Mouse (Mus musculus): ENCODE measurements around the gene Tns3. TPM values are rescaled to one million over a fixed set of nuclear protein-coding genes. Genes with fewer than 3 reads are reported as not detected.
A peak's percentile ranks its signal among the peaks of the same experiment; 100 is the strongest.

The Tns3 gene
- polyA plus RNA-seq, 1 experiment from 2014 or later = 3.6 TPM

- Histone ChIP-seq H3K27me3 (ENCODE audit: insufficient read depth, low read length) (peaks cover 3% of the 10 kb centered on the region; the same call in 1 of the 2 replicates), H3K4me3 (ENCODE audit: low read depth, low read length) (no peak overlapping the region), H3K4me1 (ENCODE audit: insufficient read depth) (no peaks in the 10 kb centered on the region), H3K4me2 (ENCODE audit: low read depth, low read length) (no peak overlapping the region), H3K27ac (ENCODE audit: low read depth) (no peak overlapping the region), H3K9ac (replicated peaks) (no peak overlapping the region), H3K9me3 (ENCODE audit: low read length) (no peaks in the 10 kb centered on the region), H3K36me3 (replicated peaks; ENCODE audit: insufficient read depth, low read length) (no peaks in the 10 kb centered on the region)
- DNase-seq (peak; percentile 80), ATAC-seq (peak; percentile 56)
- TF ChIP-seq CTCF (IDR thresholded peaks at IDR 0.05; ENCODE audit: low read depth) (peak; percentile 87), EP300 (IDR thresholded peaks at IDR 0.05; ENCODE audit: low read depth) (no peak)
- WGBS (ENCODE audit: insufficient replicate concordance) = 26% methylated on average over 18 of the region's 18 CpGs
These were observed 259.0 kb downstream of the Tns3 start for GRCm38 (mm10) chr11:8405225-8405899.

- Histone ChIP-seq H3K9ac (replicated peaks) (no peak overlapping the region), H3K4me2 (ENCODE audit: low read depth, low read length) (no peak overlapping the region), H3K36me3 (replicated peaks; ENCODE audit: insufficient read depth, low read length) (no peaks in the 10 kb centered on the region), H3K27me3 (ENCODE audit: insufficient read depth, low read length) (no peaks in the 10 kb centered on the region; the same call in 1 of the 2 replicates), H3K27ac (ENCODE audit: low read depth) (no peak overlapping the region), H3K4me1 (ENCODE audit: insufficient read depth) (no peaks in the 10 kb centered on the region), H3K9me3 (ENCODE audit: low read length) (no peaks in the 10 kb centered on the region), H3K4me3 (ENCODE audit: low read depth, low read length) (no peak overlapping the region)
- ATAC-seq = no peak
- no peak for TF ChIP-seq EP300 (IDR thresholded peaks at IDR 0.05; ENCODE audit: low read depth)
- no peak for TF ChIP-seq CTCF (IDR thresholded peaks at IDR 0.05; ENCODE audit: low read depth)
- DNase-seq = no peak
- 82% methylated on average over 7 of the region's 7 CpGs for WGBS (ENCODE audit: insufficient replicate concordance)
These were observed 263.0 kb downstream of the Tns3 start for GRCm38 (mm10) chr11:8401328-8401727.

GRCm38 (mm10) chr11:8396329-8396728 is 268.0 kb downstream of the Tns3 start:
- ATAC-seq (peak; percentile 93), DNase-seq (no peak)
- 53% methylated on average over 7 of the region's 7 CpGs for WGBS (ENCODE audit: insufficient replicate concordance)
- no peak overlapping the region for H3K27ac ChIP-seq (ENCODE audit: low read depth)
- no peak overlapping the region for H3K9ac ChIP-seq (replicated peaks)
- no peaks in the 10 kb centered on the region for H3K9me3 ChIP-seq (ENCODE audit: low read length)
- H3K4me1 ChIP-seq (ENCODE audit: insufficient read depth) = no peaks in the 10 kb centered on the region
- H3K36me3 ChIP-seq (replicated peaks; ENCODE audit: insufficient read depth, low read length) = no peaks in the 10 kb centered on the region
- no peaks in the 10 kb centered on the region for H3K27me3 ChIP-seq (ENCODE audit: insufficient read depth, low read length)
- no peak overlapping the region for H3K4me3 ChIP-seq (ENCODE audit: low read depth, low read length)
- no peak overlapping the region for H3K4me2 ChIP-seq (ENCODE audit: low read depth, low read length)
- TF ChIP-seq CTCF (IDR thresholded peaks at IDR 0.05; ENCODE audit: low read depth) = no peak
- no peak for TF ChIP-seq EP300 (IDR thresholded peaks at IDR 0.05; ENCODE audit: low read depth)

- no peak for TF ChIP-seq CTCF (IDR thresholded peaks at IDR 0.05; ENCODE audit: low read depth)
- no peak for TF ChIP-seq EP300 (IDR thresholded peaks at IDR 0.05; ENCODE audit: low read depth)
- 52% methylated on average over 5 of the region's 5 CpGs for WGBS (ENCODE audit: insufficient replicate concordance)
These were observed 272.8 kb downstream of the Tns3 start for GRCm38 (mm10) chr11:8391564-8391963.

GRCm38 (mm10) chr11:8385891-8386405 is 278.4 kb downstream of the Tns3 start:
- Histone ChIP-seq H3K9me3 (ENCODE audit: low read length) (no peaks in the 10 kb centered on the region), H3K4me2 (ENCODE audit: low read depth, low read length) (no peak overlapping the region), H3K36me3 (replicated peaks; ENCODE audit: insufficient read depth, low read length) (no peaks in the 10 kb centered on the region), H3K9ac (replicated peaks) (no peak overlapping the region), H3K4me3 (ENCODE audit: low read depth, low read length) (no peak overlapping the region), H3K4me1 (ENCODE audit: insufficient read depth) (no peaks in the 10 kb centered on the region), H3K27ac (ENCODE audit: low read depth) (no peak overlapping the region), H3K27me3 (ENCODE audit: insufficient read depth, low read length) (no peaks in the 10 kb centered on the region)
- WGBS (ENCODE audit: insufficient replicate concordance) = 72% methylated on average over 7 of the region's 7 CpGs
- no peak for TF ChIP-seq EP300 (IDR thresholded peaks at IDR 0.05; ENCODE audit: low read depth)
- TF ChIP-seq CTCF (IDR thresholded peaks at IDR 0.05; ENCODE audit: low read depth) = no peak
- ATAC-seq = no peak
- no peak for DNase-seq

More at GRCm38 (mm10) chr11:8391564-8391963, 272.8 kb downstream of the Tns3 start:
- no peaks in the 10 kb centered on the region for H3K4me1 ChIP-seq (ENCODE audit: insufficient read depth)
- H3K9me3 ChIP-seq (ENCODE audit: low read length) = no peaks in the 10 kb centered on the region
- no peaks in the 10 kb centered on the region for H3K27me3 ChIP-seq (ENCODE audit: insufficient read depth, low read length)
- H3K27ac ChIP-seq (ENCODE audit: low read depth) = no peak overlapping the region
- no peak overlapping the region for H3K9ac ChIP-seq (replicated peaks)
- H3K36me3 ChIP-seq (replicated peaks; ENCODE audit: insufficient read depth, low read length) = no peaks in the 10 kb centered on the region
- ATAC-seq (no peak), DNase-seq (no peak)
- H3K4me3 ChIP-seq (ENCODE audit: low read depth, low read length) = no peak overlapping the region
- no peak overlapping the region for H3K4me2 ChIP-seq (ENCODE audit: low read depth, low read length)

Data from liver, postnatal 0 days (tissue).